Mouse (Mus musculus): ENCODE data around the gene Olfr557. TPM values are rescaled to one million over a fixed set of nuclear protein-coding genes. Genes with fewer than 3 reads are reported as not detected.

The Olfr557 gene
- not detected in 2 replicates for polyA plus RNA-seq (2014; fragmentation: Nextera tagmentation; extraction: Ambion mirVana)

GRCm38 (mm10) chr7:102695358-102696125 lies at the start of gene Olfr557:
Olfr557 (plus strand) TSS chr7:102695910.
- H3K4me3 ChIP-seq (replicated peaks; ENCODE audit: low read depth, low read length): no peak within 1 kb of the TSS
- no peaks in the 10 kb centered on the region for H3K4me1 ChIP-seq (ENCODE audit: control insufficient read depth, insufficient read depth, low read length)
- no peaks in the 10 kb centered on the region for H3K36me3 ChIP-seq (ENCODE audit: control insufficient read depth, insufficient read depth, low read length)
- no peak within 1 kb of the TSS for H3K27ac ChIP-seq (replicated peaks; ENCODE audit: low read depth, low read length)
- H3K27me3 ChIP-seq (ENCODE audit: control insufficient read depth, insufficient read depth, low read length): no peaks in the 10 kb centered on the region
- no peaks in the 10 kb centered on the region for H3K9me3 ChIP-seq (ENCODE audit: control insufficient read depth, low read length)
- WGBS: 80% methylated on average over 5 of the region's 5 CpGs
- no peak for ATAC-seq (ENCODE audit: low FRiP score, low TSS enrichment)
- peak; percentile 72 for DNase-seq
- H3K4me2 ChIP-seq (ENCODE audit: low read length): no peak within 1 kb of the TSS
- no peak within 1 kb of the TSS for H3K9ac ChIP-seq (replicated peaks; ENCODE audit: low read length)

GRCm38 (mm10) chr7:102658523-102658922 lies 37.2 kb upstream of the Olfr557 start, which contains the start of gene Olfr555:
Olfr555 (plus strand) TSS chr7:102658823.
- no peak within 1 kb of the TSS for H3K4me2 ChIP-seq (ENCODE audit: low read length)
- DNase-seq: no peak
- ATAC-seq (ENCODE audit: low FRiP score, low TSS enrichment): no peak
- H3K9ac ChIP-seq (replicated peaks; ENCODE audit: low read length): no peak within 1 kb of the TSS
- H3K27ac ChIP-seq (replicated peaks; ENCODE audit: low read depth, low read length): no peak within 1 kb of the TSS
- H3K4me1 ChIP-seq (ENCODE audit: control insufficient read depth, insufficient read depth, low read length): no peaks in the 10 kb centered on the region
- no peaks in the 10 kb centered on the region for H3K9me3 ChIP-seq (ENCODE audit: control insufficient read depth, low read length)
- 73% methylated on average over 1 of the region's 1 CpGs for WGBS
- no peak within 1 kb of the TSS for H3K4me3 ChIP-seq (replicated peaks; ENCODE audit: low read depth, low read length)
- no peaks in the 10 kb centered on the region for H3K27me3 ChIP-seq (ENCODE audit: control insufficient read depth, insufficient read depth, low read length)
- H3K36me3 ChIP-seq (ENCODE audit: control insufficient read depth, insufficient read depth, low read length): no peaks in the 10 kb centered on the region

- Histone ChIP-seq H3K4me3 (replicated peaks; ENCODE audit: low read depth, low read length) (no peak within 1 kb of the TSS), H3K9me3 (ENCODE audit: control insufficient read depth, low read length) (no peaks in the 10 kb centered on the region), H3K27ac (replicated peaks; ENCODE audit: low read depth, low read length) (no peak within 1 kb of the TSS), H3K4me1 (ENCODE audit: control insufficient read depth, insufficient read depth, low read length) (no peaks in the 10 kb centered on the region), H3K4me2 (ENCODE audit: low read length) (no peak within 1 kb of the TSS), H3K36me3 (ENCODE audit: control insufficient read depth, insufficient read depth, low read length) (no peaks in the 10 kb centered on the region), H3K27me3 (ENCODE audit: control insufficient read depth, insufficient read depth, low read length) (no peaks in the 10 kb centered on the region), H3K9ac (replicated peaks; ENCODE audit: low read length) (no peak within 1 kb of the TSS)
- 32% methylated on average over 3 of the region's 3 CpGs for WGBS
- ATAC-seq (ENCODE audit: low FRiP score, low TSS enrichment) (no peak), DNase-seq (no peak)
Measured at GRCm38 (mm10) chr7:102664599-102664998, 31.1 kb upstream of the Olfr557 start, which contains the start of gene Olfr556. Olfr556 (plus strand) TSS chr7:102664899.

GRCm38 (mm10) chr7:102665378-102665777 lies 30.3 kb upstream of the Olfr557 start:
- H3K27ac ChIP-seq (replicated peaks; ENCODE audit: low read depth, low read length): no peak overlapping the region
- H3K9me3 ChIP-seq (ENCODE audit: control insufficient read depth, low read length): no peaks in the 10 kb centered on the region
- WGBS: 45% methylated on average over 2 of the region's 2 CpGs
- DNase-seq (peak; percentile 66), ATAC-seq (ENCODE audit: low FRiP score, low TSS enrichment) (no peak)
- no peak overlapping the region for H3K4me2 ChIP-seq (ENCODE audit: low read length)
- no peaks in the 10 kb centered on the region for H3K4me1 ChIP-seq (ENCODE audit: control insufficient read depth, insufficient read depth, low read length)
- no peaks in the 10 kb centered on the region for H3K36me3 ChIP-seq (ENCODE audit: control insufficient read depth, insufficient read depth, low read length)
- H3K27me3 ChIP-seq (ENCODE audit: control insufficient read depth, insufficient read depth, low read length): no peaks in the 10 kb centered on the region
- H3K4me3 ChIP-seq (replicated peaks; ENCODE audit: low read depth, low read length): no peak overlapping the region
- H3K9ac ChIP-seq (replicated peaks; ENCODE audit: low read length): no peak overlapping the region

DNA sequence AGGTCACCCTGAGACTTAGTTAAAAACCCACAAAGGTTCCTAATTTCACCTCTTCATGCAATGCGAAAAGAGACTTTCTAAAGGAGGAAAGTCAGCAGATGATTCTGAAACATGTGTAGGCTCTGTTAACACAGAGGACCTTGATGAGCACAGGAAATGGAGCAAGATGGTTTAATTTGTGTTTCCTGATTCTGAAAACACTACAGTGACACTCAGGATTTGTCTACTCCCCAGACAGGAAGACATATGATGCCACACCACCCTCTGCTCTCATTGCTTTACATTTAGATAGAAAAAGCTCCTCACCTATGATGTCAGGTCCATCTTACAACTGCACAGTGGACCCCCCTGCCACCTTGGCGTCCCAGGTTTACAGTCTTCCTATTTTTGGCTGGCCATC lies 19.5 kb upstream of the Olfr557 start:
- ATAC-seq (ENCODE audit: low FRiP score, low TSS enrichment) (no peak), DNase-seq (no peak)
- no peak overlapping the region for H3K9ac ChIP-seq (replicated peaks; ENCODE audit: low read length)
- no peak overlapping the region for H3K27ac ChIP-seq (replicated peaks; ENCODE audit: low read depth, low read length)
- no peaks in the 10 kb centered on the region for H3K27me3 ChIP-seq (ENCODE audit: control insufficient read depth, insufficient read depth, low read length)
- H3K4me1 ChIP-seq (ENCODE audit: control insufficient read depth, insufficient read depth, low read length): no peaks in the 10 kb centered on the region
- no peaks in the 10 kb centered on the region for H3K36me3 ChIP-seq (ENCODE audit: control insufficient read depth, insufficient read depth, low read length)
- no peaks in the 10 kb centered on the region for H3K9me3 ChIP-seq (ENCODE audit: control insufficient read depth, low read length)
- H3K4me3 ChIP-seq (replicated peaks; ENCODE audit: low read depth, low read length): no peak overlapping the region
- no peak overlapping the region for H3K4me2 ChIP-seq (ENCODE audit: low read length)
- whole genome bisulfite sequencing: 84% methylated on average over 2 of the region's 2 CpGs

DNA sequence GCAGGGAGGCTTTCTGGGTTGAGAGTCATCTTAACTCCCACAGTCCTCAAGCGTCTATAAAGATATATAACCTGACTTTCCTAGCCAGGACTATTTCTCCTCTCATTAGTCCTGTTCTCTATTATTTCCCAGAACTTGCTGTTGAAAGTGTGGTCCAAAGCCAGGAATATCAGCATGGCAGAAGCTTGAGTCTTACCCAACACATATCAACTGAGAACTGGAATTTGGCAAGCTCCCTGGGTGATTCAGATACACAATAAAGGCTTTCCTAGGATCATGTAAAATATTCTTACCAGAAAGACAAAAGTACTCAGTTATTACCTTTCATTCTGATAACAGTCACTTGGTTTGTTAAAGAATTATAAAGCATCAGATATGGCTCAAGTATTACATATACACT lies 13.8 kb upstream of the Olfr557 start:
- ATAC-seq (ENCODE audit: low FRiP score, low TSS enrichment): no peak
- Histone ChIP-seq H3K9ac (replicated peaks; ENCODE audit: low read length) (no peak overlapping the region), H3K27ac (replicated peaks; ENCODE audit: low read depth, low read length) (no peak overlapping the region), H3K4me1 (ENCODE audit: control insufficient read depth, insufficient read depth, low read length) (no peaks in the 10 kb centered on the region), H3K9me3 (ENCODE audit: control insufficient read depth, low read length) (no peaks in the 10 kb centered on the region), H3K27me3 (ENCODE audit: control insufficient read depth, insufficient read depth, low read length) (no peaks in the 10 kb centered on the region), H3K36me3 (ENCODE audit: control insufficient read depth, insufficient read depth, low read length) (no peaks in the 10 kb centered on the region), H3K4me3 (replicated peaks; ENCODE audit: low read depth, low read length) (no peak overlapping the region), H3K4me2 (ENCODE audit: low read length) (no peak overlapping the region)
- WGBS: 93% methylated on average over 1 of the region's 1 CpGs
- no peak for DNase-seq

GRCm38 (mm10) chr7:102686944-102687501 lies 8.7 kb upstream of the Olfr557 start, which contains the start of gene Trim68:
Trim68 (minus strand) TSS chr7:102687327.
- Histone ChIP-seq H3K4me2 (ENCODE audit: low read length) (peak within 1 kb of the TSS; percentile 65), H3K27ac (replicated peaks; ENCODE audit: low read depth, low read length) (peak within 1 kb of the TSS; percentile 57; the same call in 1 of the 2 replicates), H3K9ac (replicated peaks; ENCODE audit: low read length) (peak within 1 kb of the TSS; percentile 62), H3K9me3 (ENCODE audit: control insufficient read depth, low read length) (no peaks in the 10 kb centered on the region), H3K4me3 (replicated peaks; ENCODE audit: low read depth, low read length) (peak within 1 kb of the TSS; percentile 61), H3K27me3 (ENCODE audit: control insufficient read depth, insufficient read depth, low read length) (no peaks in the 10 kb centered on the region), H3K4me1 (ENCODE audit: control insufficient read depth, insufficient read depth, low read length) (0 out of 2 replicates have a peak, but pooled peaks cover 3% of the 10 kb centered on the region), H3K36me3 (ENCODE audit: control insufficient read depth, insufficient read depth, low read length) (no peaks in the 10 kb centered on the region)
- peak; percentile 96 for DNase-seq
- ATAC-seq (ENCODE audit: low FRiP score, low TSS enrichment): peak; percentile 99
- under 1% methylated on average over 40 of the region's 40 CpGs for WGBS

DNA sequence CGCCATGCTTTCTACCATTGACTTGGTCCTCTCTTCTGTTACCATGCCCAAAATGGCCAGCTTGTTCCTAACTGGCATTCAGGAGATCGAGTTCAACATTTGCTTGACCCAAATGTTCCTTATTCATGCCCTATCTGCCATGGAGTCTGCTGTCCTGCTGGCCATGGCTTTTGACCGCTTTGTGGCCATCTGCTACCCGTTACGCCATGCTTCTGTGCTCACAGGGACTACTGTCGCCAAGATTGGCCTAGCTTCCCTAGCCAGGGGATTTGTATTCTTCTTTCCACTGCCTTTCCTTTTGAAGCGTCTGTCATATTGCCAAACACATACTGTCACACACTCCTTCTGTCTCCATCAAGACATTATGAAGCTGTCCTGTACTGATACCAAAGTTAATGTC lies 2.8 kb downstream of the Olfr557 start:
- WGBS: 86% methylated on average over 7 of the region's 7 CpGs
- no peak overlapping the region for H3K9ac ChIP-seq (replicated peaks; ENCODE audit: low read length)
- no peak for DNase-seq

GRCm38 (mm10) chr7:102701915-102702314 lies 6.2 kb downstream of the Olfr557 start, which contains the start of gene Olfr558:
Olfr558 (plus strand) TSS chr7:102702215.
- Histone ChIP-seq H3K36me3 (ENCODE audit: control insufficient read depth, insufficient read depth, low read length) (no peaks in the 10 kb centered on the region), H3K9me3 (ENCODE audit: control insufficient read depth, low read length) (no peaks in the 10 kb centered on the region), H3K4me1 (ENCODE audit: control insufficient read depth, insufficient read depth, low read length) (no peaks in the 10 kb centered on the region), H3K4me2 (ENCODE audit: low read length) (no peak within 1 kb of the TSS), H3K27ac (replicated peaks; ENCODE audit: low read depth, low read length) (no peak within 1 kb of the TSS), H3K9ac (replicated peaks; ENCODE audit: low read length) (no peak within 1 kb of the TSS), H3K27me3 (ENCODE audit: control insufficient read depth, insufficient read depth, low read length) (no peaks in the 10 kb centered on the region), H3K4me3 (replicated peaks; ENCODE audit: low read depth, low read length) (no peak within 1 kb of the TSS)
- DNase-seq (no peak), ATAC-seq (ENCODE audit: low FRiP score, low TSS enrichment) (no peak)

More for the DNA sequence above, 2.8 kb downstream of the Olfr557 start:
- H3K4me1 ChIP-seq (ENCODE audit: control insufficient read depth, insufficient read depth, low read length): no peaks in the 10 kb centered on the region
- H3K27me3 ChIP-seq (ENCODE audit: control insufficient read depth, insufficient read depth, low read length): no peaks in the 10 kb centered on the region
- H3K4me3 ChIP-seq (replicated peaks; ENCODE audit: low read depth, low read length): no peak overlapping the region
- H3K4me2 ChIP-seq (ENCODE audit: low read length): no peak overlapping the region
- H3K27ac ChIP-seq (replicated peaks; ENCODE audit: low read depth, low read length): no peak overlapping the region
- H3K9me3 ChIP-seq (ENCODE audit: control insufficient read depth, low read length): no peaks in the 10 kb centered on the region
- no peak for ATAC-seq (ENCODE audit: low FRiP score, low TSS enrichment)
- H3K36me3 ChIP-seq (ENCODE audit: control insufficient read depth, insufficient read depth, low read length): no peaks in the 10 kb centered on the region

All from midbrain, embryonic 14.5 days (tissue).